Mouse (Mus musculus) 416B (cell line): ENCODE results near the gene Mysm1.
A peak's percentile ranks its signal among the peaks of the same experiment; 100 is the strongest.

ENCODE experiments used
- DNase-seq: peaks from one replicate; pipeline ENCODE4 v3.0.0; 2011; ENCODE audit warnings: low read depth

Mysm1 gene

DNA sequence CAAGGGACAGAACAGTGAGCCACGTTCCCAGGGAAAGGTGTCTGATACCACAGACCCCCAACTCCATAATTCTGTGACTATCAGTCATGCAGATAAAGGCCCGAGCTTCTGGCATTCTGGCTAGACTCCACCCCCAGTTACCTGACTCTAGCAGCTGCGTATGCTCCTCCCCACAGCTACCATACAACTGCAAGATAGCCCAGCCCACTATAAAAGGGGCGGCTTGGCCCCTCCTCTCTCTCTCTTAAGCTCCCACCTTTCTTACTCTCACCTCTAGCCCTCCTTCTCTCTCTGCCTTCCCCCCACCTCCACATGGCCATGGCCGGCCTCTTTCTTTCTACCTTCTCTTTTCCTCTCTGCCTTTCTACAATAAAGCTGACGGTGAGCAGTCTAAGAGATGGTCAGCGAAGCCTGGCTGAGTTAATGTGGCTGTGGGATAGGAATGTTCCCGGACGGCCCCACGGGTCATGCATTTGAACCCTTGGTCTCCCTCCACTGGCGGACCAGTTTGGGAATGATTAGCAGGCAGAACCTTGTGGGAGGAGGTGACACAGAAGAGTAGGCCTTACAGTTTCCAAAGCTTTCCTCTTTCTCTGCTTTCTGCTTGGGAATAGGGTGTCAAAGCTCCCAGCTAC, 37.6 kb downstream of the Mysm1 start:
- no peak for DNase-seq

DNA sequence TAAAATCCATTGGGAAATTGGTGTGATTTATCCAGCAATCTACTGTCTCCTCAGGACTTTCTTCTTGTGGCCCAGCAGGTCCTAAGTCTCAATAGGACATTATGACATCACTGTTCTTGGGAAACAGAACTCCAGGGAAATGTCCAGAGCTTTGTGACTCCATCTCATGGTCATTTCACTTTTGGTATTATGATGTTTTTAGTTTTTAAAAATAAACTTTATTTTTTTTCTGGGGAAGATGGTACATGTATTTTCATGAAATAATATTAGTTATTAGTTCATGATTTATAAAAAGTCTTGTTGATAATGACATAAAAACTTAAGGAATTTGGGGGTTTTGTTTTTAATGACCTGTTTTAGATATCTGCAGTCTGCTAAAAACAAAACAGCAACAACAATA, 50.2 kb downstream of the Mysm1 start, which contains the start of gene Eqtn:
TSS of gene Eqtn (minus strand) at position 101 of the 400 bp plus-strand sequence.
- no peak for DNase-seq

GRCm38 (mm10) chr4:94901780-94902179, 77.1 kb downstream of the Mysm1 start:
- DNase-seq: peak; percentile 18

DNA sequence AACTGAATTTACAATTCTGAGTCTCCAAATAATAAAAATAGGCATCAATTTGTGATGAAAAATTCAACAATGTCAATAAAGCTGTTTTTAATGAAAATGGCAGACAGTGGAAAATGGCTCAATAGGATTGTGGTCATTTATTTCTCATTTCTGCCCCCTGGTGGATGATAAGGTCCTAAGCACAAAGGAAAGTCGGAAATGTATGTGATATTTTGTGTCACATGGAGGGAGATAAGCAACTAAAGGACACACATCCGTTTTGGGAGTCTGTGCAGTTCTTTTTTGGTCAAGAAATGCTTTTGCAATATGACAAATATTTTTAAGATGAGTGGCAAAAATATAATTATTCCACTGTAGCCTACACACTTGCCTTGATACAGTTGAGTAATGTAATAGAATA, 78.2 kb downstream of the Mysm1 start:
- peak; percentile 77 for DNase-seq
